Mouse (Mus musculus) urinary bladder, postnatal 10 days (tissue): ENCODE measurements around the gene Sox18.

Source experiments
- DNase-seq: peaks from one replicate; pipeline ENCODE4 v3.0.0; 2022; ENCODE audit warnings: low spot score

Gene Sox18

DNA sequence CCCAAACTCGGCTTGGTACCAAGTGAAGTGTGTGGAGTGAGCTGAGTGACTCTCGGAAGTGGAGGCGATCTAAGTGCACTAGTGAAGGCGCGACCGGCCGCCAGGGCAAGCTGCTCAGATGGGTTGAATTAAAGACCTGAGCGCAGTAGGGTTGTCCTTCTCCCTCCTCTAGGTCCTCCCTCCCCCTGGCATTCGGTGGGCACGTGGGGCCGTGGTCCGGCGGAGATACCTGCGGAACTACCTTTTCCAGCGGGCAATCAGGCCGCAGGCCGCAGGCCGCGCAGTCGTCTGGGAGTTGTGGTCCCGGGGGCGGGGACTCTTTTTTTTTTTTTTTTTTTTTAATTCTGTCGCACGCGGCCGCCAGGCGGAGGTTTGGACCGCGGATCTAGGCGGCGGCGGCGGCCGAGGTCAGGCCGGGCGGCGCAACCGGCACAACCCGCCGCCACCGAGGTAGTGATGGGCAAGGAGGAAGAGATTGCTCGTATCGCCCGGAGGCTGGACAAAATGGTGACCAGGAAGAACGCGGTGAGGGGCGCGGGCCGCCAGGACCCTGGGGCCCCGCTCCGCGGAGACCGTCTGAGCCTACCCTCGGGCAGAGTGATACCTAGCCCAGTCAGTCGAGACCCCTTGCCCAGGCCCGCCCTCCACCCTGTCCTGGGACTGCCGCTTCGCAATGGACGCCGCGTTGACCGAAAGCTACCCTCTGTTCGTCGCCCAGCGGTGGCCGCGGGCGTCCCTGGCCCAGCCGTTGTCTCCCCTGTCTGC is 8.7 kb upstream of the Sox18 start, which contains the start of gene Tcea2:
Gene Tcea2, plus strand, starts transcription at position 360 of the 765 bp plus-strand sequence.
- no peak for DNase-seq

DNA sequence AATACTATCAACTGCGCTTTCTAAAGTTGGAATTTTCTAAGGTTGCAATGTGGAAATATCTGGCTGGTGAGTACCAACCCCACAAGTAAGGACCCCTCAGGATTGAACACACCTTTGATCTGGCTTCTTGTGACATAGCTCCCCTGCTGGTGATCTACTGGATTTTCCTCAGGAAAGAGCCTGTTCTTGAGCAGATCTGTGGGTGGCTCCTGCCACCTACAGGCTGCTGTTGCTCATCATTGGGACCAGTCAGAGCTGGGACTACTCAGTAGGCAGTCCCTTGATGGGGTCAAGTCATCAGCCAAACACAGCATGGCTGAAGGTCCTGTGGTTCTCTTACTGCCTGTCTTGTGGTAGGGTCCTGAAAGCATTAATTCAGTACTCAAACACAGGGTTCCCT is 7.3 kb upstream of the Sox18 start:
- no peak for DNase-seq

- DNase-seq = no peak
Observed at GRCm38 (mm10) chr2:181677755-181678098, 6.3 kb upstream of the Sox18 start.

DNA sequence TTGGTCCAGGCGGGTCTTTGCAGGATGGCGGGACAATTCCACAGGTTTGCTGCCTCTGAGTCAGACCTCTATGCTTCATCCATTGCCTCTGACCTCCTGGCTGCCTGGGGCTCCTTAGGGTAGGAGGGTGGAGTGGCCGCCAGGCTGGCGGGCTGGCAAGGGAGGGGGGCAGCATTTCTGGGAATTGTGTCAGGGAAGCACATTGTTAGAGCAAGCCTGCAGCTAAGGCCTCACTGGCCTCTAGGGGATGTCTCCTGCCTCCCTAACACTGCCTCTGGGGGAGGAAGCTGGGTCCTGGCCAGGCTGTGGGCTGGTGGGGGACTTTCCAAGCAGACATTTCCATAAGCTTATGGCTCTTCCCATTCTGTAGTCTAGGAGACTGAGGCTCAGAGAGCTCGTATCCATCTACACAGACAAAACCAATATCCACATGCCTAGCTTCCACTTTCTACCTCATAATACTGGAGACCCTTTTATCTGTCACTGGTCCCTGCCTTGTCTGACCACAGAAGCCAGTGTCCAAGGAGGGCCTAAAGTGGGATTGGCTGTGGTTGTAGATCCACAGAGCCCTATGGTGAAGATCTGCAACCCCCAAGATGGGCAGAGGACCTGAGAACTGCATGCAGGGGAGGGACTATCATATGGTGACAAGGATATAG is 5.8 kb upstream of the Sox18 start:
- no peak for DNase-seq

DNA sequence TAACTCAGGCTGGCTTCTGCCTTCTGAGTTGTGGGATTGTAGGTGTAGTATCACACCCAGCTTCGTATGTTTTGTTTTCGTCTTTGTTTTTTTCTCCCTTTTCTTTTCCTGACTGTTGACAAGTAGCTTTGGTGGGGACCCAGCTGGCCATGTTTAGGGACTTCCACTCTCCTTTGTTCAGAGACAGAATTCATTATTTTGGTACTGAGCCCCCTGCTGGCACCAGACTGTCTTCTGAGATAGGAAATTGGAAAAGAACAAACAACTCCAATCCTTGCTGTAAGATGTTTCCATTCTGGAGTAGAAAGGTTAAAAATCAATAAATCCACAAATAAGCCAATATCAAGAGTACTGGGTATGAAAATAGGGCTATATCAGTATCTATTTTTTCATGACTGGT is 5.0 kb upstream of the Sox18 start:
- no peak for DNase-seq

- DNase-seq = no peak
Observed at GRCm38 (mm10) chr2:181675454-181675853, 4.0 kb upstream of the Sox18 start.

DNA sequence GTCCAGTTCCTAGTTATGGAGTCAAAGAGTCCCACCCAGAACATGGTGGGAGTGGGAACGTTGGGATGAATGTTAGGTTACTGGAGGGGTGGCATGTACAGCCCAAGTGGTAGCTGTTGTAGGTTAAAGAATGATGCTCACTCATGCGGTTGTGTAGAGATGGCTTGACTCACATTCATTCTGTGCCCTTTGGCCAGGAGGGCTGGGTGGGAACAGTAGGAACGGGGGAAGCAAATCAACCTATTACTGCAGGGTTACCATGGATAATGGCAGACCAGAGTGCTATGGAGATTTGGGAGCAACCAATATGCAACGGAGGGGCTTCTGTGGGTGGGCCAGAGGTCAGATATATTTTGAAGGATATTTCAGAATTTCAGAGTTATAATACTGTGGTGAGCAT is 3.5 kb upstream of the Sox18 start:
- no peak for DNase-seq

- no peak for DNase-seq
Observed at GRCm38 (mm10) chr2:181673501-181673900, 2.1 kb upstream of the Sox18 start.

- DNase-seq = no peak
Observed at GRCm38 (mm10) chr2:181671984-181672383, 544 bp upstream of the Sox18 start.

DNA sequence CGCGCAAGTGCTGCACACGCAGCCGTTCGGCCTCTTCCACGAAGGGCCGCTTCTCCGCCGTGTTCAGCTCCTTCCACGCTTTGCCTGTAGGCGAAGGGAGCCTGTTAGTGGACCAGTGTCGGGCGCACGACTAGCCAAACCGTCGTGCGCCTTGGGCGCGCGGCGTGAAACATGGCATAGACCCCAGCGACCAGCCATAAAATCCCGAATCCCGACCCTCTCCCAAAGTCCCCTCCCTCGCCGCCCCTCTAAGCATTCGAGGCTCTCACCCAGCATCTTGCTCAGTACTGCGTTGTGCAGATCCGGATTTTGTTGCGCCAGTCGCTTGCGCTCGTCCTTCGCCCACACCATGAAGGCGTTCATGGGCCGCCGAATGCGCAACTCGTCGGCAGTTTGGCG is 528 bp downstream of the Sox18 start:
- no peak for DNase-seq

DNA sequence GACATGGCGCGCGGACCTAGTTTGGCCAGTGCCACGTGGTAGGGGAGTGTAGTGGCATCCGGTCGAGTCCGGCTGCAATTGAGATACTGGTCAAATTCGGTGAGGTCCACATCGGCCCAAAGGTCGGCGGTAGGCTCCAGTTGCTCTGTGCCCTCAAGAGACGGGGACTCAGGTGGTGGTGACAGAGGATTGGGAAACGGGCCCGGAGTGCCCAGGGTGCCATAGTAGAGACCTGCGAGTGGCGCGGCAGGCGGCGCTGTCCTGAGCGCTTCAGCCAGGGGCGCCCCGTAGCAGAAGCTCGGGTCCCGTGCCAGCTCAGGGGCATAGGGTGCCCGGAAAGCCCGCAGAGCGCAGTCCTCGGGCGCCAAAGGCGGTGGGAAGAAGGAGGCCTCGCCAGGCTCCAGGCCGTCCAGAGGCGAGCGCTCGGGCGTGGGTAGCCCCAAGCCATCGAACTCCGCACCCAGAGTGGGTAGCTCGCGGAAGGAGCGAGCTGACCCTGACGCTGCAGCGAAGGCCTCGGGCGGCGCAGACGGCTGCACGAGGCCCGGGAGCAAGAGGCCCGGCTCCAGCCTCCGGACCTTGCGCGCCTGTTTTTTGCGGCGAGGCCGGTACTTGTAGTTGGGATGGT is 1.0 kb downstream of the Sox18 start:
- no peak for DNase-seq

- DNase-seq = no peak
Observed at GRCm38 (mm10) chr2:181663298-181663630, 8.2 kb downstream of the Sox18 start.

GRCm38 (mm10) chr2:181662620-181663297 is 8.7 kb downstream of the Sox18 start:
- no peak for DNase-seq

DNA sequence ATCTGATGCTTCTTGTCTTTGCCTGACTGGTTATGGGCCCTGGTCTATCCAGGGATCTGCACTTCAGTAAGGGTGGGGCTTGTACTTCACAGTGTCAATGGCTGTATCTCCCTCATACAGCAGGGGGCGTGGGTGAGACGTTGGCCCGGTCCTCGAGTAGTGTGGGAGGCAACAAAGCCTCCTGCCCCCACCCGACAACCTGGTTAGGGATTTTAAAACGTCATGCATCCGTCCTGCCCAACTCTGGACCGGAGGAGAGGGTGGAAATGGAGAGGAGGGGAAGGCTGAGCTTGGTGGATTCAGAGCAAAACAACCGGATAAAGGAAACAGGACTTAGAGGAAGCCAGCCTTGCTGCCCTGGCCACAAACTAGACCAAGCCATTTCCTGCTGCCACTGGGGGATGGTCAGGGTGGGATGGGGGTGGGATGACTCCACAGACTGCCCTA is 11.8 kb downstream of the Sox18 start:
- DNase-seq = no peak

DNA sequence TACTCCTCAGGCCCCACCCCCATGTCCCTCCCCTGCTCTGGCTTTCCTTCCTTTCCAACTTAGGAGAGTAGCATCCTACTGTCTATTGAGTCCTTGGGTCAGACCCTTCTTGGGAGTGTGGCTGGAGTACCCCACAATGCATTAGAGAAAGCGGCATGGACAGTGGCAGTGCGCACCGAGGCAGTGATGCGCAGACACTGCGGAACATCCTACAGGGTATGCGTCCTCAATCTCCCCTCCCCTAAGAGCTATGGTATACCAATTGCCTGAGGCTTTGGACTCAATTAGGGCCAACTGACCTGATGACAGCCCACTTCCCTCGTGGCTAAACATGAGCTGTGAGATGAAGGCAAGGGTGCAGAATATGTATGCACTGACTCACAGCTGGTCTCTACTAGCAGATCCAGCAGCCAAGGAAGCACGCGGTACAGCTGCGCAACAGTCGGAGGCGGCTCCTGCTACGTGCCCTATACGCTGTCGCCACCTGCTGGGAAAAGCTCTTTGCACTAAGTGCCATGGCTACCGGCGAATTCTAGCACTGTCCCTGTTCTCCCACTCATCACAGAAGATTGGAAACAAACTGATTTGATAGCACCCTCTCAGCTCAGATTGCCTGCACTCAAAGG is 12.4 kb downstream of the Sox18 start:
- DNase-seq = no peak

DNA sequence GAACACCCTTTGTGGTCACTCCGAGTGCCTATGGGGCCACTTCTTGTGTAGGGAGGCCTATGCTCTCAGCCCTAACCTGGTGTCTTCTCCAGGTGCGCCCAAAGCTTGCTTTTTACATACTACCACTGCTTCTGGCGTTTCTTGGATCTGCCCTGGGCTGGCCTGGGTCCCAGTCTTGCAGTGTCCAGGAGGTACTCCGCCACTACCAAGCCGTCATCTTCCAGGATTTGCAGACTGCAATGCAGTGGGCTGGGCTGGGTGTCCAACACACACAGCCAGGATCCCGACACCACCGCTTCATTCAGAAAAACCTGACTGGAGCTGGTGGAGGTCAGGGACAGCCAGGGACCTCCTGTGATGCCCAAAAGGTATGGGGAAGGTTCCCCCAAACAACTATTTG is 12.9 kb downstream of the Sox18 start:
- no peak for DNase-seq

GRCm38 (mm10) chr2:181657441-181657840 is 14.0 kb downstream of the Sox18 start:
- no peak for DNase-seq

GRCm38 (mm10) chr2:181656734-181657133 is 14.7 kb downstream of the Sox18 start, which contains the start of gene Gm29797:
Gene Gm29797, plus strand, starts transcription at chr2:181657034.
- DNase-seq = no peak

DNA sequence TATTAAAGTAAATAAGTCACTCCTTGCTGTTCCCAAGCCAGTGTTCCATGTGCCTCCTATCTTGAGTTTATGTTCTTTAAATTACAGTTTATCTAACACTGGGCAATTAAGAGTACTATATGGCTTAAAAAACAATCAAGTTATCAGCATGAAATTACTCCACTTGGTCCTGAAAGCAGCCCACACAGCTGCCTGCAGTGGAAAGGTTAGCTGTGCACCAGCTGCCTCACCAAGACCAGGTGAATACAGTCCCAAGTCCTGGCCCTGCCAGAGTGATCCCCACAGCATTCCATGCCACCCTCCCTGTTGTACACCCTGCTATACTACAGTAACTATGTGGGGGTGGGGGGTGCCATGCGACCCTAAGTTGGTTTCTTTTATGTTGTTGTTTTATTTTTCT is 17.9 kb downstream of the Sox18 start:
- DNase-seq = no peak

GRCm38 (mm10) chr2:181653065-181653464 is 18.4 kb downstream of the Sox18 start:
- no peak for DNase-seq

DNA sequence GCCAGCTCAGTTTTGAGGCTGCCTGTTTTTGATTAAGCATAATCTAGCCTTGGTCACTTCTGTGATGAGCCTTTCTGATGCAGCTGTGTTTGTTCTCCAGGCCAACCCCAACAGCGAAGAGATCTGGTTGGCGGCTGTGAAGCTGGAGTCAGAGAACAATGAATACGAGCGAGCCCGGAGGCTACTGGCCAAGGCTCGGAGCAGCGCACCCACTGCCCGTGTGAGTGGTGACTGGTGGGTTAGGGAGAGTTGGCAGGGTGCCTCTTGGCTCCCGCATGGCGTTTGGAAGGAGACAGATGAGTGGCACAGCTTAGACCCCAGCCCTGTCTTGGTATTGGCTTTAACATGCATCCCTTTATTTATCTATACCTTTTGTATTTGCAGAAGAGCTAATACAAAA is 22.5 kb downstream of the Sox18 start:
- DNase-seq = no peak
